Mouse (Mus musculus) CH12.LX (cell line): ENCODE results near the gene Ndufb10.

Source experiments
- CTCF ChIP-seq, 2 experiments: IDR thresholded peaks in 1 of 2; conservative IDR thresholded peaks in 1 of 2; 2 replicates each; pipeline ENCODE4 v1.5.1; 2011 to 2012; ENCODE audit warnings: low read depth in 2 of 2, low read length in 2 of 2, improper control_type of control experiment in 1 of 2, inconsistent platforms in 1 of 2, mild to moderate bottlenecking in 1 of 2, moderate library complexity in 1 of 2
- MYC ChIP-seq: IDR thresholded peaks from 2 replicates; pipeline ENCODE4 v1.6.1; 2011; ENCODE audit warnings: low read depth, mild to moderate bottlenecking, improper control_type of control experiment, low read length
- POLR2A ChIP-seq: IDR thresholded peaks from 2 replicates; pipeline ENCODE4 v1.6.1; 2011; ENCODE audit warnings: low read depth, mild to moderate bottlenecking, improper control_type of control experiment, low read length

DNA sequence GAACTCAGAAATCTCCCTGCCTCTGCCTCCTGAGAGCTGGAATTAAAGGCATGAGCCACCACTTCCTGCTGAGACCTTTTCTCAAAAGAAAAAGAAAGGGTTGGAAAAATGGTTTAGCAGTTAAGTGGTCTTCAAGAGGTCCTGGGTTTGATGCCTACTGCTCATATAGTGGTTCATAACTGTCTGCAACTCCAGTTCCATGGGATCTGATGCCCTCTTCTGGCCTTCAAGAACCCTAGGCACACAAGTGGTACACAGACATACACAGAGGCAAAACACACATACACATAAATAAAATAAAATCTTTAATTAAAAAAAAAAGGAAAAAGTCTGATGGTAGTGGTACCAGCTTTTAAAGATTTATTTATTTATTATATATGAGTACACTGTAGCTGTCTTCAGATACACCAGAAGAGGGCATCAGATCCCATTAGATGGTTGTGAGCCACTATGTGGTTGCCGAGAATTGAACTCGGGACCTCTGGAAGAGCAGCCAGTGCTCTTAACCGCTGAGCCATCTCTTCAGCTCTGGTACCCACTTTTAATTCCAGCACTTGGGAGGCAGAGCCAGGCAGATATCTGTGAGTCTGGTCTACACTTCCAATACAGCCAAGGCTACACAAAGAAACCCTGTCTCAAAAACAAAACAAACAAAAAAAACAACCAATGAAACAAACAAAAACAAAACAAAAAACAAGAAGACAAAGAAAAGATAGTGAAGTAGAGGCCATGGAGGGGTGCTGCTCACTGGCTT is 1.5 kb upstream of the Ndufb10 start:
- TF ChIP-seq POLR2A (no peak), MYC (no peak), CTCF (conservative IDR thresholded peaks at IDR 0.05 in 1 of 2, IDR thresholded peaks at IDR 0.05 in 1 of 2; ENCODE audit: low read depth in 2 of 2, low read length in 2 of 2) (peak in 1 of 2 experiments; percentile 57; a peak in 2 of 4 replicates)
